Mouse (Mus musculus) ovary, postnatal 10 days (tissue): Measurements from ENCODE around the gene Faap24.
A peak's percentile ranks its signal among the peaks of the same experiment; 100 is the strongest.

Experiments
- DNase-seq: peaks from one replicate; pipeline ENCODE4 v3.0.0; 2022; ENCODE audit warnings: low spot score

Faap24 gene

GRCm38 (mm10) chr7:35396542-35397168 lies at the start of gene Faap24, which contains the start of gene Cep89:
TSS of gene Faap24 (minus strand) at chr7:35396836.
TSS of gene Cep89 (plus strand) at chr7:35397035.
- peak; percentile 98 for DNase-seq

GRCm38 (mm10) chr7:35435266-35435665 lies 38.6 kb upstream of the Faap24 start:
- no peak for DNase-seq

GRCm38 (mm10) chr7:35428146-35428545 lies 31.5 kb upstream of the Faap24 start:
- no peak for DNase-seq

GRCm38 (mm10) chr7:35423071-35423470 lies 26.4 kb upstream of the Faap24 start:
- DNase-seq, result no peak

GRCm38 (mm10) chr7:35416654-35416948 lies 20.0 kb upstream of the Faap24 start:
- no peak for DNase-seq

GRCm38 (mm10) chr7:35415801-35416653 lies 19.4 kb upstream of the Faap24 start:
- DNase-seq, result no peak

DNA sequence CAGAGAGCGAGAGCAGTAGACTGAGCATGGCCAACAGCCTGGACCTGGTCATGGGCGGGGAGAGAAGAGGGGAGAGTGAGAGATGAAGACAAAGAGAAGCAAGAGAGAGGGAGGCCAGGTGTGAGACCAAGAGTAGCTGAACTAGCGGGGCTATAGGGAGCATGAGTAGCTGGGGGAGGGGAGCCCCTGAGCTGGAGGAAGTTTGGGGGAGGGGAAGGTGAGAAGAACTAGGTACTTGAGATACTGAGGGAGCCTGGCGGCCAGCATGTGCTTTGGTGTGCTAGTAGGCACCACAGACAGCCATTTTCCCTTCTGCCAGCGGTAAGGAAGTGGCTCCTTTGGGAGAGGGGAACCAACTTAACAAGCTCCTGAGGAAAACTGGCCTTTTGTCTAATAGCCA lies 18.6 kb upstream of the Faap24 start:
- DNase-seq, result no peak

DNA sequence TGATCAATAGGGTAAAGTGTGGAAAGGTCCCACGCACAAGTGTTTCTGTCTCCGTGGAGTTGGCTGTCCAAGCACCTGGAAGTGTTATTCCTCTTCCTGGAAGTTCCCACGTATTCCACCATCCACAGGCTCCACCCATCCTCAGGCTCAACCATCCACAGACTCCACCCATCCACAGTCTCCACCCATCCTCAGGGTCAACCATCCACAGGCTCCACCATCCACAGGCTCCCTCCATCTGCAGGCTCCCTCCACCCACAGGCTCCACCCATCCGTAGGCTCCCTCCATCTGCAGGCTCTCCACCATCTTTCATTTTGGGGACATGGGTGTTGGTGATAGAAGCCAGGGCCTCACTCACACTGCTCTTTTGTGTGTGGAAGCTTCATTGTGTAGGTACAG lies 4.5 kb upstream of the Faap24 start:
- DNase-seq, result no peak

DNA sequence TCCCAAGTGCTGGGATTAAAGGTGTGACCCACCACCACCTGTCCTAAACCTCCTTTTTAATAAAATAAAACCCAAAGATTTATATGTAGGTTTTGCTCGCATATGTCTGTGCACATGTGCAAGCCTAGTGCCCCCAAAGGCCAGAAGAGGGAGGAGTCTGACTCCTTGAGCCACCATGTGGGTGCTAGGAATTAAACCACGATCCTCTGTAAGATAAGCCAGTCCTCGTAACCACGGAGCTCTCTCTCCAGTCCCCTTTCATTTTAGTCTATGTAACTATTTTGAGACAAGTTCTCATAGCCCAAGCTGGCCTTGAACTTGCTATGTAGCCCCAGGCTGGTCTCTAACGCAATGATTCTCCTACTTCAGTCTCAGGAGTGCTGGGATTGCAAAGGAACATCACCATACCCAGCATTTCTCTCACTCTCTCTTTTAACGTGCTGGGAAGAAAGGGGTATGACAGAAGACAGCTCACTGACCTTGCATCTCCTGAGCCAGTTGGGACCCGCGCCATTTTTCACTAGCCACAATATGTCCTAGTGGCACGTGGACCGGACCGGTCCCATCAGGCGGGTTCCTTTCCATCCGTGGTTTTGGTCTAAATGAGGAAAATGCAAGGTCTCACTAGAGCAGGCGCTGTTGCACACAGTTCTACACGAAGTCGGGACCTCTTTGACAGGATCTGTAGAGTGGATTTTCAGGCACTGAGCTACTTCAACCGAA lies 741 bp downstream of the Faap24 start:
- no peak for DNase-seq

DNA sequence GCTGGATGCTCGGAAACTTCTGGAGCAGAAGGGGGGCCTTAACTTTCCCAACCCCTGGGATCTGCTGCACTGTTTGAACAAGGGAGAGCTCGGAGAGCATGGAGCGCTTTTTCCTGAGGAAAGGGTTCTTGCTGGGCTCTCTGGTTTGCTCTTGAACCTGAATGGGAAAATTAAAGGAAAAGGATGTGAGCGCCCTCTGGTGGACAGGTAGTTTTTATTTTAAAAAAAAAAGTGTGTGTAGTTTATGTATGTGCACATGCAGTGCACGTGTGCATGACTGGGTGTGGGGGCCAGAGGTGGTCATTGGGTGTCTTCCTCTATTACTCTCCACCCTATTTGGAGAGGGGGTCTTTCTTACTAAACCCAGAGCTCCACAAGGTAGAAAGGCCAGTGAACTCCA lies 3.7 kb downstream of the Faap24 start:
- DNase-seq, result no peak

DNA sequence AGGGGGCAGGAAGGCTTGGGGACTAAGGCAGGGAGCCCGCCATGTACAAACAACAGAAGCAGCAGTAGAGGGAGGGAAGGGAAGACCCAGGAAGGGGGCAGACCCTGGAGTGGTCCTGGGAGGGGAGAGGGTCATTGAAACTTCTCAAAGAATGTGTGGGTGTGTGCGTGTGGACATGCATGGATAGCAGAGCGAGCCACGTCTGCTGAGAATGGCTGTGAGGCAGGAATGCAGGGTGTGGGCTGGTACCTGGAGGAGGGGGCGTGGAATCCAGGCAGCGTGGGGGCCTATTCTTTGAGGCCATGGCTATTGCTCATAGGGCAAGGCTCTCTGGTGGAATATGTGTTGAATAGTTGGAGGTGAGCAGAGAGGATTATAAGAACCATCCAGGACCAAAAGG lies 7.9 kb downstream of the Faap24 start:
- no peak for DNase-seq

DNA sequence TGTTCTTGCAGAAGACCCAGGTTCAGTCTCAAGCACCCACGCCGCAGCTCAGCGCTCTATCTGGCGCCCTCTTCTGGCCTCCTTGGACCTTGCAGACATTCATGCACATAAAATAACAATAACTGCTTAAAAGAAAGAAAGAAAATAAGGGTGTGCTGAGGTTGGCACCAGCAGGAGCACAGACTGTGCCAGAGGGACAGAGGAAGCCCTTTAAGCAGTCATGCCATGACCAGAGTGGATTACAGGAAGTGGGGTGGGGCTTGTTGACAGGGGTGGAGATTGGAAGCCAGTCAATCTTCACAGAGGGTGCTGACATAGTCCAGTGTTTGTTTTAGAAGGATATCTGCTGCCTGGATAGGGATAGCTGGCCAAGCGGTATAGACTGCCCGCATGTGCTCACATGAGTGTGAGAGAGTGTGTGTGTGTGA lies 10.1 kb downstream of the Faap24 start:
- no peak for DNase-seq

GRCm38 (mm10) chr7:35382706-35383353 lies 13.8 kb downstream of the Faap24 start:
- no peak for DNase-seq

GRCm38 (mm10) chr7:35381861-35382260 lies 14.8 kb downstream of the Faap24 start:
- DNase-seq, result no peak

- DNase-seq, result no peak
Measured at GRCm38 (mm10) chr7:35380351-35380750, 16.3 kb downstream of the Faap24 start.

DNA sequence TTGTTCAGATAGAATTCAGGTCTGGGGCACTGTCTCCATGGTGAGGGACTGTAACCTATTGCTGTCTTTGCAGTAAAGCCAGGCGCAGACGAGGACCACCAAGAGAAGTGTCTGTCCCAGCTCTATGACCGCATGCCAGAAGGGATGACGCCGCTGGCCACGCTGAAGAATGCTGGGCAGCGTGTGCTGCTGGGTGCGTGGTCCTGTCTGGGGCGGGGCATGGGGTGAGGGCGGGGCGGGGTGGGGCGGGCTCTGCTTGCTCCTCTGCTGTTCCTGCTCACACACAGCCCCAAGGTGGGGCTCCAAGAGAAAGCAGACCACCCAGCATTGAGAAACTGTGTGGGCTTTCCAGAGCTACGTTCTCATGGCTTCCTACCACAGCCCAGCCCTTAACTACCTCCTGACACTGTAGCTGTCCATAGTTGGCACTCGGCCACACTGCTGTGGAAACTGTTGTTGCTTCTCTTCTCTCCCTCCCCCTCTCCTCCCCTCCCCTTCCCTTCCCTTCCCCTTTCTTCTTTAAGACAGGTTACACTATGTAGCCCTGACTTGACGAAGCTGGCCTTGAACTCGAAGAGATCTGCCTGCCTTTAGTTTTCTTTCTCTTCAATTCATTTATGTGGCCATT lies 17.0 kb downstream of the Faap24 start:
- DNase-seq, result no peak

- DNase-seq, result no peak
Measured at GRCm38 (mm10) chr7:35376623-35377022, 20.0 kb downstream of the Faap24 start.

GRCm38 (mm10) chr7:35374265-35374664 lies 22.4 kb downstream of the Faap24 start:
- no peak for DNase-seq

DNA sequence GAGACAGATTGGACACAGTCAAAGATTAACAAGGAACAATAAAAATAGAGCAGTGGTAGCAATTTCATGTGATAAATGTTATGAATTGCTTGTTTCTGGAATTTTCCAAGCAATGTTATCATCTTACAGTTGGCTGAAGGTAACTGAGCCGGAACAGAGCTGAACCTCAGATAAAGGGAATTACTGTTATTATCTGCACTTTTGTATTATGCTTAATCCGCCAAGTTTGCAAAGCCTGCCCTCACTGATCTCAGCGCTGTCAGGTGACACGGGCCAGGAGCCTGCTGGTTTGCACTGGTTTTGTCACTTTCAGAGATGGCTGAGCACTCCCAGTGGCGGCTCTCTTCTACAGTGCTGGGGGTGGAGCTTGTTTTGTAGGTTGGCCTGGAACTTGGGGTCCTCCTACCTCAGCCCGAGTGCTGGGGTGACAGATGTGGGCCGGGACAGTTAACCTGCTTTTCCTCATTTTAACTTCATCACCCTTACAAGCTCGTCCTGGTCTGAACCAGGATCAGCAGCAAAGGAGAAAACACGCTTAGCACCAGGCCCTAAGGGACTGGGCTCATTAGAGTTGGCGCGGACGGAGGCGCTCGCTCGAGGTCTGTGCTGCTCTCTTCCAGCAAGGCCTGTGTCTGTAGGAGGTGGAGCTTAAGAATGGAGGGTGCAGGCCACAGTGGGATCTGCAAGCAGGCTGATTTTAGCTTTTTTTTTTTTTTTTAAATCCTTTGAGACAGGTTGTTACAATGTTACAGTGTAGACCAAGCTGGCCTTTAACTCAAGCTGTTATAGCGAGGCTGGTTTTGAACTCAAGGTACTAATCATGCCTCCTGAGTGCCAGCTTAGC lies 23.3 kb downstream of the Faap24 start:
- no peak for DNase-seq

GRCm38 (mm10) chr7:35372483-35373017 lies 24.1 kb downstream of the Faap24 start:
- DNase-seq, result no peak

GRCm38 (mm10) chr7:35371096-35371495 lies 25.5 kb downstream of the Faap24 start:
- DNase-seq, result no peak
